Mouse (Mus musculus): Measurements from ENCODE around the gene Apoa5. TPM values are rescaled to one million over a fixed set of nuclear protein-coding genes. Genes with fewer than 3 reads are reported as not detected.

Gene Apoa5
- not detected for total RNA-seq (2023)

GRCm38 (mm10) chr9:46268343-46268873 is at the start of gene Apoa5:
Gene Apoa5, plus strand, starts transcription at chr9:46268633.

GRCm38 (mm10) chr9:46228491-46228890 is 39.9 kb upstream of the Apoa5 start, which contains the start of gene Apoa1:
Gene Apoa1, plus strand, starts transcription at chr9:46228580.

DNA sequence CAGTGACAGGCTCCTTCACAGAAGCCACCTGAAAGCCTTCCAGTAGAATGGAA is 33.0 kb upstream of the Apoa5 start, which contains the start of gene Apoc3:
Gene Apoc3, minus strand, starts transcription at position 41 of the 53 bp plus-strand sequence.

GRCm38 (mm10) chr9:46240526-46241153 is 27.8 kb upstream of the Apoa5 start, which contains the start of gene Apoa4:
Gene Apoa4, plus strand, starts transcription at chr9:46240696.

GRCm38 (mm10) chr9:46272677-46273454 is 4.4 kb downstream of the Apoa5 start, which contains the start of gene Zpr1:
Gene Zpr1, plus strand, starts transcription at chr9:46273064.

GRCm38 (mm10) chr9:46282631-46283436 is 14.4 kb downstream of the Apoa5 start, which contains the start of gene Bud13:
Gene Bud13, plus strand, starts transcription at chr9:46283008.

GRCm38 (mm10) chr9:46319886-46320285 is 51.5 kb downstream of the Apoa5 start, which contains the start of gene 4931429L15Rik:
Gene 4931429L15Rik, minus strand, starts transcription at chr9:46319986.

Other genes with a start within 250 kb of the Apoa5 start
- gene Apoa1, start 40.1 kb upstream of the Apoa5 start, total RNA-seq (2023) = not detected
- gene Apoc3, start 33.0 kb upstream of the Apoa5 start, total RNA-seq (2023) = not detected
- not detected for gene Apoa4, start 27.9 kb upstream of the Apoa5 start, total RNA-seq (2023)
- 10 to 100 TPM; 24.6 to 25.6 TPM for gene Zpr1, start 4.4 kb downstream of the Apoa5 start, total RNA-seq (2023)
- 10 to 100 TPM; 14.3 to 15.4 TPM for gene Bud13, start 14.4 kb downstream of the Apoa5 start, total RNA-seq (2023)
- not detected for gene 4931429L15Rik, start 51.4 kb downstream of the Apoa5 start, total RNA-seq (2023)